Mouse (Mus musculus) adrenal gland, postnatal 14 days (tissue): Measurements from ENCODE around the gene Pak7. TPM values are rescaled to one million over a fixed set of nuclear protein-coding genes. Genes with fewer than 3 reads are reported as not detected.
"Not testable (repeated sequence)": the region's sequence is repeated elsewhere in the genome, so short reads cannot be mapped to it uniquely, and the experiment has no call there.

Source experiments
- DNase-seq: peaks from one replicate; pipeline ENCODE4 v3.0.0; 2021; ENCODE audit warnings: mixed read lengths
- long read RNA-seq, 2 experiments: library from polyadenylated mRNA; stranded (forward); transcript quantifications; one replicate each; pipeline ENCODE4 v2.0.0; 2021
- total RNA-seq: library from RNA; stranded (reverse); gene quantifications from 2 replicates; pipeline ENCODE4 v1.2.3, GENCODE M21; 2021

The Pak7 gene
- 0.15 TPM in 1 of 2 replicates, not detected in the other for total RNA-seq
- long read RNA-seq, experiment 1: 0 reads
- long read RNA-seq, experiment 2: 0 reads

DNA sequence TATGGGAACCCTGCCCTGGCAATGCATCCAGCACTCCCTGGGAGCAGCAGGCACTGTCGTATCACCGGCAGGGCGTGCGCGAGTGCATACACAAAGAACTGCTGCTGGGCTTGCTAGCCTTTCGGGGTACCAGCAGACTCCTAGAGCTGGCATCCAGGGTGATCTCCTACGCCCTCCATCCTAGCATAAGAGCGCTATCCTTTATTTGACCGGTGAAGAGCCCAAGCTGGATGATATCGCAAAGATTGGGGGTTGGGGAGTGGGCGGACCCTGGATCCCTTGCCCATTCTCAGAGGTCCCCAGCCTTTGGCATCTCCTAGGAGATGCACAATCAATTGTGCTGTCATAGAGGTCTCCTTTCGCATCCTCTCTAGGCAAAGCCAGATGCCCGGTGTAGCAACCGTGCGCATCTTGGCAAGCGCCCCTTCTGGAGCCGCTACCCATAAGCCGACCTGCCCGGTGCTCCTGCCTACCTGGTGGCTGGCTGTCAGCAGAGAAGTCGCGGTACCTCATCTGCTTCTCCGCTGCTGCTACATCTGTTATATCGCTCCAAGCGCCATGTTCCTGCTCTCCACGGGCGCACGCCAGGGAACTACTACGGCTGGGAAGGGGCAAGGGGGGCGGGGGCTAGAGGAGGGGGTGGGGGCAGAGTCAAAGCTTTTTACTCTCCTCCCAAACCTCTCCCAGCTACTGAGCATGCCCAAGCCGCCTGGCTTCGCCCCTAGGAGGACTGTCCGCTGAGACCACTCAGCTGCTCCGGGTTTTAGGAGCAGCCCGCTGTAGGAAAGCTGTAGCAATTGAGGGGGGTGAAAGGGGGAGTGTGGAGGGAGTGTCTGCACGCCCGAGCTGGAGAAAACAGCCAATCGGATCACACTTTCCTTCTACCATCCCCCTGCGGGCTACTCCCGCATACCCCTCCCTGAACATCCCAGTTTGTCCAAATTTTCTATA is at the start of gene Pak7:
TSS of gene Pak7 (minus strand) at position 787 of the 951 bp plus-strand sequence.
- peak; percentile 27 for DNase-seq

- no peak for DNase-seq
Observed at GRCm38 (mm10) chr2:136425561-136425960, 37.8 kb upstream of the Pak7 start.

DNA sequence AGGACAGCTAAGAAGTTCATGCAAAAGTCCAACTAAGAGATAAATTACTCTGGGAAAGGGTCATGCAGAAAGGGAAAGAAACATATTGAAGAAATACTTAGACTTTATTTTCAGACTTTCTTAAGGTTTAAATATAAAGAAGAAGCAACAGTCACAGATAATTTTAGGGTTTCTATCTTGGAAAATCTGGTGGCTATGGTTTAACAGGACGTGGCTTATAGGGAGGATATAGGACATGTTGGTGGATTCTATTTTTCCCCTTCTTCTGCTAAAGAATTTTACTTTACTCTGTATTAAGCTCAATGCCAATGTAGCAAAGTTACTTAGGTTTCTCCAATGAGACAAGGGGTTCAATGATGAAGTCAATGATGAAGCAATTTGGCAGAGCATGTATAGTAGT is 31.8 kb upstream of the Pak7 start:
- no peak for DNase-seq

GRCm38 (mm10) chr2:136416381-136416780 is 28.6 kb upstream of the Pak7 start:
- no peak for DNase-seq

DNA sequence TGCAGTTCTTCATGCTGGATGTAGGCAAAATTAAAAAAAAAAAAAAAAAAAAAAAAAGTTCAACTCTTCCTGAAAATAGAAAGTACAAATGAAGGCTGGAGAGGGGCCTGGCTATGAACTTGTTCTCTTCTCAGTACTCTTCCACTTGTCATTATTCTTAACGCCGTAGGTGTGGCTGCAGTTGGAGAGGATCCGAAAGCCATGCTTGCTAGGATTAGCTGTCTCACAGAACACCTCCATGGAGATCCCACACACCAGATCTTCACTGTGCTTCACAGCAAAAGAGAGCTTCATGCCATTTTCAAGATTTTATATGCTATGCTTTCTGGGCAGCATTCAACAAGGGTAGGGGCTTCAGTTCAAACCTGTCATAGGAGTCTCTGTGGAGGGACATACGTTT is 14.8 kb upstream of the Pak7 start:
- DNase-seq: no peak

- no peak for DNase-seq
Observed at GRCm38 (mm10) chr2:136375318-136375717, 12.4 kb downstream of the Pak7 start.

GRCm38 (mm10) chr2:136372361-136372760 is 15.4 kb downstream of the Pak7 start:
- no peak for DNase-seq

DNA sequence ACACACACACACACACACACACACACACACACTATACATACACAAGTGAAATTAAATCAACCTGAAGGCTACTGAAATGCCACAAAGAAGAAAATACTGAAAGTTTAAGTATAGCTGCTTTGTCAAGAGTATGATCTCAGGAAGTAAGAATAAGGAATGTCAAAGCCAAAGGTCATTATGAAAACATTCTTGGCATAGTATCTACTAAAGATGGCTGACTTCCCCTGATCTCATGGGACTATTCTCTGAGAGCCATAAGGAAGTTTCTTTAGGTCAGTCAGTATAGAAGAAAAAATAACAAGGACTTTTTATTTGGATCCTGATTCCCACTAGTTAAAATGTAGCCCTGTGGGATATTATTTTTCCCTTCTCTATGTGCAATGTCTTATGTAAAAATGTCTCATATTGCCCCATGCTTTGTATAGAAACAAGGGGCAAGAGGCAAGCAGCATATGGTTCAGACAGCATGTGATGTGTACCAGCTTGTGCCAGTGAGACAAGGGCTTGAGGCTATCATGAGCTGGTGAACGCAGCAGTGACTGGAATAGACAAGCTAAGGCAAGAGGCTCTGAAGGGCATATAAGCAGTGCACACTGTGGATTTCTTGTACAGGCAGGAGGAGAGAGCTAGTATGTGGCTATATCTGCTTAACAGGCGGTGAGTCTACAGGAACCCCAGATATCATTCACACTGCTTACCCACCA is 36.2 kb downstream of the Pak7 start:
- DNase-seq: no peak

- no peak for DNase-seq
Observed at GRCm38 (mm10) chr2:136350459-136350858, 37.3 kb downstream of the Pak7 start.

GRCm38 (mm10) chr2:136349671-136350275 is 38.0 kb downstream of the Pak7 start:
- peak; percentile 68 for DNase-seq

DNA sequence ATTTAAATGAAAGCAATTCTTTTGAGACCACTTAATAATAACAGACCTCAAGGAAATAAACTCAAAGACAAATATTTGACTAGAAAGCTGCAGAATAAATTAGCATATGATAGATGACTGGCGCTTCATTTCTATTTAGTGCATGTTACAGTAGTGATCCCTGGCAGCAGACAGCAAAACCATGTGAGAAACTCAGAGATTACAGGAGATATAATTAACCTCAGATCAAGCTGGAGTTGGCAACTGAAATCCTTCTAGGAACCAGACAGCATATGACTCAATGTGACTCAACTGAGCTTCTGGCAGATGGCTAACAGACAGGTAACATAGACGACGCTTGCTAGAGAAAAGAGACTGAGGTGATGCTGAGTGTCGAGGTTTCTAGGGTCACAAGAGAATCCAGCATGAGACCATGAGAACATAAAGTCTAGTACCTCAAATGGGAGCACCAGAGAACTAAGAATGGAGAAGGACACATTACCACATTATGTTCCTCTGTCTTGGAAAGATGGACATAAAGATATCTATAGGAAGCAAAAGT is 43.5 kb downstream of the Pak7 start:
- not testable (repeated sequence) for DNase-seq

DNA sequence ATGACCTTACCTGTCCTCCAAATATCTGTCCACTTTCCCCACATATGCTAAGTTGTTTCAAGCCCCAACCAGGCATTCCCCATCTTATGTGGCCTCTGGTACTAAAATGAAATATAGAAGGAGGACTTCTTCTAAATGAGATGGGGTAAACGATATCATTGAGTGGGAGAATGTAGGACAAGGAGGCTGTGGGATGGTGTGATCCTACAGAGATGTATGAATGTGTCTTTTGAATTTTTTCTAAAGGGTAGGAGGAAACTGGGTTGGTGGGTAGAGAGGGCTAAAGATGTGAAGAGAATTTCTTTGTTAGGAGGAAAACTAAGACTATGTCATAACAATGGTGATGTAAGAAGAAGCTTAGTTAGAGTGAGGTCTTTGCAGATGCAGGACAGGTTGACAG is 57.8 kb downstream of the Pak7 start:
- DNase-seq: no peak

- DNase-seq: no peak
Observed at GRCm38 (mm10) chr2:136325646-136326045, 62.1 kb downstream of the Pak7 start.

- no peak for DNase-seq
Observed at GRCm38 (mm10) chr2:136309313-136309712, 78.5 kb downstream of the Pak7 start.

DNA sequence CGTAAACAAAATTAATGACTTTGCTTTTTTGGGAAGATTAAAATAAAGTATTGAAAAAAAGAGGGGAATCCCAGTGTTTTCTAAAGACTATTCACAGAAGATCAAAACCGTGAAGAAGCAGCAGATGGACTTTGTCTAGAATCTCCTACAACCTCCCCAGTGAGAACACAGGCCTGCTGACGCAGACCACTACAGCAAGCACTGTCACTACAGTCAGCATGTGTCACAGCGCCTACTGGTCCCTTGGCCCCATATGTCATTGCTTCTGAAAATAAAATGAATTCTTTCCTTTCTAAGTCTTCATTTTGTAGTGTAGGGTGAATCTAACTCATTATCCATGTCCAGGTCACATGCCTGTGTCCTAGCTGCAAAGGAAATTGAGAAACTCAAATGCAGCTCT is 79.0 kb downstream of the Pak7 start:
- no peak for DNase-seq

- no peak for DNase-seq
Observed at GRCm38 (mm10) chr2:136302201-136302600, 85.6 kb downstream of the Pak7 start.

- no peak for DNase-seq
Observed at GRCm38 (mm10) chr2:136301406-136301805, 86.4 kb downstream of the Pak7 start.

GRCm38 (mm10) chr2:136297371-136297770 is 90.4 kb downstream of the Pak7 start:
- no peak for DNase-seq

- DNase-seq: no peak
Observed at GRCm38 (mm10) chr2:136282043-136282442, 105.7 kb downstream of the Pak7 start.

DNA sequence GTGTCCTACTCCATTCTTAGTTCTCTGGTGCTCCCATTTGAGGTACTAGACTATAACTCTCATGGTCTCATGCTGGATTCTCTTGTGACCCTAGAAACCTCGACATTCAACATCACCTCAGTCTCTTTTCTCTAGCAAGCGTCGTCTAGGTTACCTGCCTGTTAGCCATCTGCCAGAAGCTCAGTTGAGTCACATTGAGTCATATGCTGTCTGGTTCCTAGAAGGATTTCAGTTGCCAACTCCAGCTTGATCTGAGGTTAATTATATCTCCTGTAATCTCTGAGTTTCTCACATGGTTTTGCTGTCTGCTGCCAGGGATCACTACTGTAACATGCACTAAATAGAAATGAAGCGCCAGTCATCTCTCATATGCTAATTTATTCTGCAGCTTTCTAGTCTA is 145.8 kb downstream of the Pak7 start:
- DNase-seq: not testable (repeated sequence)

GRCm38 (mm10) chr2:136231228-136231627 is 156.5 kb downstream of the Pak7 start:
- no peak for DNase-seq

DNA sequence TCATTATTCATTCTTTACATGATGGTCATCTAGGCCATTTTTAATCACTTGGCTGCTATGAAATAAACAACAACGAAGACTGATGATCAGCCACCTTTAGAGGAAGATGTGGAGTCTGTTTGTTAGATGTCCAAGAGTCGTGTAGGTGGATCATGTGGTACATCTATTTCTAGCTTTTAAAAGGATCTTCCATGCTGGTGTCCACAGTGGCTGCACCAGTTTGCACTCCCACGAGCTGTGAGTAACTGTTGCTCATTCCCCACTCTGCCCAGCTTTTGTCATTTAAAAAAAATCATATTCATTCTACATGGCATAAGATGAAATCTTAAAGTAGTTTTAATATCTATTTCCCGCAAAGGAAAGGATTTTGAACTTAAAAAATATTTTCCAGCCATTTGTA is 183.7 kb downstream of the Pak7 start:
- no peak for DNase-seq

- DNase-seq: no peak
Observed at GRCm38 (mm10) chr2:136175030-136175429, 212.7 kb downstream of the Pak7 start.
